In genomic region chr11:49124169-49124568, GRCm38 (mm10) we compare ENCODE assay signal across 29 mouse cellular contexts. TPM values are rescaled to one million over a fixed set of nuclear protein-coding genes. Genes with fewer than 3 reads are reported as not detected.
A peak's percentile ranks its signal among the peaks of the same experiment; 100 is the strongest.
DNase-seq lines count a peak whose midpoint lies in the region; ATAC-seq and TF ChIP-seq lines count a peak whose summit lies in the region.
"Had no signal": no experiment of that assay in that cellular context is flagged by ENCODE, and none has a peak within 500 bp of the region (broad histone marks: within the 10 kb centered on the region; RNA-seq: fewer than 3 reads in every experiment).

No protein-coding gene starts in this region.

- H3K9ac ChIP-seq in liver, embryonic 11.5 days (ENCODE audit: low read depth, low read length) = no peak overlapping the region
- H3K9ac ChIP-seq in liver, embryonic 13.5 days = no peak overlapping the region
- H3K9ac ChIP-seq in forebrain, embryonic 11.5 days (ENCODE audit: low read length) = no peak overlapping the region
- no peak overlapping the region for H3K9ac ChIP-seq in stomach, postnatal 0 days (ENCODE audit: low read length)
- no peak overlapping the region for H3K9ac ChIP-seq in forebrain, embryonic 16.5 days (replicated peaks; ENCODE audit: low read depth, low read length)
- H3K9ac ChIP-seq: forebrain, postnatal 0 days; heart, embryonic 13.5 days; limb, embryonic 13.5 days; lung, embryonic 14.5 days; midbrain, embryonic 12.5 days; neural tube, embryonic 15.5 days; stomach, embryonic 15.5 days had no signal

- WGBS in liver, embryonic 11.5 days = 81% methylated on average over 2 of the region's 2 CpGs
- WGBS in liver, embryonic 13.5 days (ENCODE audit: insufficient replicate concordance) = 71% methylated on average over 2 of the region's 2 CpGs
- WGBS in forebrain, embryonic 11.5 days = 85% methylated on average over 2 of the region's 2 CpGs
- 81% methylated on average over 2 of the region's 2 CpGs for WGBS in stomach, postnatal 0 days
- WGBS in forebrain, embryonic 16.5 days = 88% methylated on average over 2 of the region's 2 CpGs

- no peaks in the 10 kb centered on the region for H3K9me3 ChIP-seq in liver, embryonic 11.5 days (ENCODE audit: control insufficient read depth, low read length)
- no peaks in the 10 kb centered on the region for H3K9me3 ChIP-seq in liver, embryonic 13.5 days (replicated peaks)
- no peaks in the 10 kb centered on the region for H3K9me3 ChIP-seq in forebrain, embryonic 11.5 days (ENCODE audit: control insufficient read depth, low read length)
- H3K9me3 ChIP-seq in stomach, postnatal 0 days (ENCODE audit: control insufficient read depth, low read length) = no peaks in the 10 kb centered on the region
- no peaks in the 10 kb centered on the region for H3K9me3 ChIP-seq in forebrain, embryonic 16.5 days (ENCODE audit: control insufficient read depth, low read length)
- H3K9me3 ChIP-seq: heart, embryonic 13.5 days; limb, embryonic 13.5 days; midbrain, embryonic 12.5 days; neural tube, embryonic 15.5 days; stomach, embryonic 15.5 days had no signal

- ATAC-seq in liver, embryonic 11.5 days (replicated peaks; ENCODE audit: low FRiP score) = no peak
- ATAC-seq in liver, embryonic 13.5 days (ENCODE audit: low read depth) = peak; percentile 65
- ATAC-seq in forebrain, embryonic 11.5 days (replicated peaks; ENCODE audit: low FRiP score) = no peak
- no peak for ATAC-seq in stomach, postnatal 0 days (ENCODE audit: low FRiP score, low TSS enrichment)
- no peak for ATAC-seq in forebrain, embryonic 16.5 days
- ATAC-seq: forebrain, postnatal 0 days; hindbrain, postnatal 0 days; intestine, embryonic 16.5 days had no signal

- no peak for TF ChIP-seq EP300 in stomach, postnatal 0 days (optimal IDR thresholded peaks at IDR 0.05)

- no peaks in the 10 kb centered on the region for H3K27me3 ChIP-seq in liver, embryonic 11.5 days (replicated peaks; ENCODE audit: control insufficient read depth, insufficient read depth, low read length)
- no peaks in the 10 kb centered on the region for H3K27me3 ChIP-seq in liver, embryonic 13.5 days
- H3K27me3 ChIP-seq in forebrain, embryonic 11.5 days (ENCODE audit: control insufficient read depth, insufficient read depth, low read length) = no peaks in the 10 kb centered on the region
- no peaks in the 10 kb centered on the region for H3K27me3 ChIP-seq in stomach, postnatal 0 days (ENCODE audit: control insufficient read depth, insufficient read depth, low read length)
- no peaks in the 10 kb centered on the region for H3K27me3 ChIP-seq in forebrain, embryonic 16.5 days (replicated peaks; ENCODE audit: control insufficient read depth, insufficient read depth, low read length)
- H3K27me3 ChIP-seq: heart, embryonic 13.5 days; limb, embryonic 13.5 days; midbrain, embryonic 12.5 days; neural tube, embryonic 15.5 days; stomach, embryonic 15.5 days had no signal

- no peak overlapping the region for H3K4me2 ChIP-seq in liver, embryonic 11.5 days
- no peak overlapping the region for H3K4me2 ChIP-seq in liver, embryonic 13.5 days
- no peak overlapping the region for H3K4me2 ChIP-seq in forebrain, embryonic 11.5 days (ENCODE audit: low read depth, low read length, severe bottlenecking)
- H3K4me2 ChIP-seq in stomach, postnatal 0 days (replicated peaks; ENCODE audit: low read depth) = no peak overlapping the region
- no peak overlapping the region for H3K4me2 ChIP-seq in forebrain, embryonic 16.5 days (ENCODE audit: low read length)
- H3K4me2 ChIP-seq: heart, embryonic 13.5 days; limb, embryonic 13.5 days; lung, embryonic 14.5 days; midbrain, embryonic 12.5 days; neural tube, embryonic 15.5 days; stomach, embryonic 15.5 days had no signal

- TF ChIP-seq CTCF in stomach, postnatal 0 days (IDR thresholded peaks at IDR 0.05; ENCODE audit: low read depth) = no peak

- H3K4me3 ChIP-seq in liver, embryonic 11.5 days (ENCODE audit: low read depth, low read length) = no peak overlapping the region
- no peak overlapping the region for H3K4me3 ChIP-seq in liver, embryonic 13.5 days (replicated peaks)
- H3K4me3 ChIP-seq in forebrain, embryonic 11.5 days (ENCODE audit: low read depth, low read length) = no peak overlapping the region
- no peak overlapping the region for H3K4me3 ChIP-seq in stomach, postnatal 0 days (ENCODE audit: low read depth, low read length)
- H3K4me3 ChIP-seq in forebrain, embryonic 16.5 days (replicated peaks; ENCODE audit: low read length) = no peak overlapping the region
- H3K4me3 ChIP-seq: heart, adult 2 months; heart, embryonic 13.5 days; limb, embryonic 13.5 days; midbrain, embryonic 12.5 days; neural tube, embryonic 15.5 days; stomach, embryonic 15.5 days had no signal

- H3K4me1 ChIP-seq in liver, embryonic 11.5 days (replicated peaks; ENCODE audit: control insufficient read depth, insufficient read depth, low read length) = no peaks in the 10 kb centered on the region
- peaks cover 11% of the 10 kb centered on the region for H3K4me1 ChIP-seq in liver, embryonic 13.5 days (replicated peaks)
- no peaks in the 10 kb centered on the region for H3K4me1 ChIP-seq in forebrain, embryonic 11.5 days (replicated peaks; ENCODE audit: control insufficient read depth, insufficient read depth, low read length)
- no peaks in the 10 kb centered on the region for H3K4me1 ChIP-seq in stomach, postnatal 0 days (replicated peaks; ENCODE audit: control insufficient read depth, insufficient read depth)
- H3K4me1 ChIP-seq in forebrain, embryonic 16.5 days (replicated peaks; ENCODE audit: control insufficient read depth, insufficient read depth, low read length) = no peaks in the 10 kb centered on the region
- H3K4me1 ChIP-seq: heart, embryonic 13.5 days; limb, embryonic 13.5 days; midbrain, embryonic 12.5 days; neural tube, embryonic 15.5 days; stomach, embryonic 15.5 days had no signal

- H3K27ac ChIP-seq in liver, embryonic 11.5 days (ENCODE audit: low read depth, low read length) = no peak overlapping the region
- peak overlapping the region; percentile 31 for H3K27ac ChIP-seq in liver, embryonic 13.5 days
- H3K27ac ChIP-seq in forebrain, embryonic 11.5 days (ENCODE audit: low read depth, low read length) = no peak overlapping the region
- H3K27ac ChIP-seq in stomach, postnatal 0 days (replicated peaks) = no peak overlapping the region
- H3K27ac ChIP-seq in forebrain, embryonic 16.5 days (ENCODE audit: low read length) = no peak overlapping the region
- H3K27ac ChIP-seq: heart, adult 2 months; heart, embryonic 13.5 days; hindbrain, postnatal 0 days; limb, embryonic 13.5 days; midbrain, embryonic 12.5 days; neural tube, embryonic 15.5 days; stomach, embryonic 15.5 days had no signal

- no peaks in the 10 kb centered on the region for H3K36me3 ChIP-seq in liver, embryonic 11.5 days (ENCODE audit: control insufficient read depth, insufficient read depth, low read length)
- no peaks in the 10 kb centered on the region for H3K36me3 ChIP-seq in liver, embryonic 13.5 days
- no peaks in the 10 kb centered on the region for H3K36me3 ChIP-seq in forebrain, embryonic 11.5 days (ENCODE audit: control insufficient read depth, insufficient read depth, low read length)
- no peaks in the 10 kb centered on the region for H3K36me3 ChIP-seq in stomach, postnatal 0 days (ENCODE audit: control insufficient read depth, insufficient read depth, low read length)
- H3K36me3 ChIP-seq in forebrain, embryonic 16.5 days (ENCODE audit: control insufficient read depth, insufficient read depth) = no peaks in the 10 kb centered on the region
- H3K36me3 ChIP-seq: heart, embryonic 13.5 days; limb, embryonic 13.5 days; midbrain, embryonic 12.5 days; neural tube, embryonic 15.5 days; stomach, embryonic 15.5 days had no signal

- DNase-seq in liver (peak; percentile 51), adipocyte (ENCODE audit: low spot score) (no peak)
- DNase-seq in liver, embryonic 11.5 days (ENCODE audit: low spot score) = no peak
- peak; percentile 37 for DNase-seq in brain, adult 2 months (ENCODE audit: low read depth, low spot score)
- no peak for DNase-seq in liver, embryonic 13.5 days
- no peak for DNase-seq in forebrain, embryonic 11.5 days (ENCODE audit: low spot score)
- no peak for DNase-seq in stomach, postnatal 0 days (ENCODE audit: low spot score)
- DNase-seq: adrenal gland, adult 8-10 months; cerebellum, postnatal 14 days; forebrain, postnatal 0 days; gastrocnemius, postnatal 36 days; heart, adult 2 months; heart, postnatal 14 days; kidney, postnatal 36 days; lung, embryonic 14.5 days; right cerebral cortex, adult 18-20 months; right cerebral cortex, postnatal 4 days; thymus, adult 2 months had no signal

RNA-seq across cellular contexts. Expression of gene Olfr1396, which starts 9.5 kb away (rescaled TPM):
- not detected in 2 replicates for polyA plus RNA-seq in liver, embryonic 11.5 days (2014; fragmentation: Nextera tagmentation; extraction: Ambion mirVana)
- not detected in 2 replicates for polyA plus RNA-seq in liver, embryonic 13.5 days (2015; fragmentation: Nextera tagmentation; extraction: Ambion mirVana)
- polyA plus RNA-seq in forebrain, embryonic 11.5 days (2014; fragmentation: Nextera tagmentation; extraction: Ambion mirVana) = not detected in 2 replicates
- 0.11 TPM in 1 of 2 replicates, not detected in the other for polyA plus RNA-seq in stomach, postnatal 0 days (2015; fragmentation: Nextera tagmentation; extraction: Ambion mirVana)
- polyA plus RNA-seq in forebrain, embryonic 16.5 days (2015; fragmentation: Nextera tagmentation; extraction: Ambion mirVana) = not detected in 2 replicates
- polyA plus RNA-seq: heart, embryonic 13.5 days; hindbrain, embryonic 11.5 days; hindbrain, postnatal 0 days; intestine, embryonic 16.5 days; kidney, embryonic 14.5 days; lung, embryonic 14.5 days; midbrain, embryonic 12.5 days; neural tube, embryonic 15.5 days; stomach, embryonic 15.5 days had no signal

RNA-seq across cellular contexts. Expression of gene Olfr1395, which starts 17.9 kb away (rescaled TPM):
- not detected in 2 replicates for polyA plus RNA-seq in liver, embryonic 11.5 days (2014; fragmentation: Nextera tagmentation; extraction: Ambion mirVana)
- polyA plus RNA-seq in liver, embryonic 13.5 days (2015; fragmentation: Nextera tagmentation; extraction: Ambion mirVana) = not detected in 2 replicates
- polyA plus RNA-seq in forebrain, embryonic 11.5 days (2014; fragmentation: Nextera tagmentation; extraction: Ambion mirVana) = not detected in 2 replicates
- polyA plus RNA-seq in stomach, postnatal 0 days (2015; fragmentation: Nextera tagmentation; extraction: Ambion mirVana) = not detected in 2 replicates
- polyA plus RNA-seq in forebrain, embryonic 16.5 days (2015; fragmentation: Nextera tagmentation; extraction: Ambion mirVana) = not detected in 2 replicates
- polyA plus RNA-seq: forebrain, postnatal 0 days; heart, embryonic 13.5 days; hindbrain, embryonic 11.5 days; hindbrain, postnatal 0 days; intestine, embryonic 16.5 days; kidney, embryonic 14.5 days; limb, embryonic 13.5 days; lung, embryonic 14.5 days; midbrain, embryonic 12.5 days; neural tube, embryonic 15.5 days; stomach, embryonic 15.5 days; thymus, adult 2 months had no signal

RNA-seq across cellular contexts. Expression of gene Olfr1394, which starts 30.0 kb away (rescaled TPM):
- polyA plus RNA-seq in liver, embryonic 11.5 days (2014; fragmentation: Nextera tagmentation; extraction: Ambion mirVana) = not detected in 2 replicates
- not detected in 2 replicates for polyA plus RNA-seq in liver, embryonic 13.5 days (2015; fragmentation: Nextera tagmentation; extraction: Ambion mirVana)
- not detected in 2 replicates for polyA plus RNA-seq in forebrain, embryonic 11.5 days (2014; fragmentation: Nextera tagmentation; extraction: Ambion mirVana)
- not detected in 2 replicates for polyA plus RNA-seq in stomach, postnatal 0 days (2015; fragmentation: Nextera tagmentation; extraction: Ambion mirVana)
- not detected in 2 replicates for polyA plus RNA-seq in forebrain, embryonic 16.5 days (2015; fragmentation: Nextera tagmentation; extraction: Ambion mirVana)
- polyA plus RNA-seq: embryonic facial prominence, embryonic 14.5 days; forebrain, postnatal 0 days; heart, adult 2 months; heart, embryonic 13.5 days; hindbrain, embryonic 11.5 days; hindbrain, postnatal 0 days; intestine, embryonic 16.5 days; kidney, embryonic 14.5 days; limb, embryonic 13.5 days; lung, embryonic 14.5 days; midbrain, embryonic 12.5 days; neural tube, embryonic 15.5 days; stomach, embryonic 15.5 days; thymus, adult 2 months had no signal

RNA-seq across cellular contexts. Expression of gene Ifi47, which starts 47.8 kb away (rescaled TPM):
- 6.0 and 8.2 TPM in 2 replicates for polyA plus RNA-seq in liver, embryonic 11.5 days (2014; fragmentation: Nextera tagmentation; extraction: Ambion mirVana)
- polyA plus RNA-seq in liver, embryonic 13.5 days (2015; fragmentation: Nextera tagmentation; extraction: Ambion mirVana) = 7.3 and 7.4 TPM in 2 replicates
- 0.63 and 1.1 TPM in 2 replicates for polyA plus RNA-seq in forebrain, embryonic 11.5 days (2014; fragmentation: Nextera tagmentation; extraction: Ambion mirVana)
- 10.1 and 12.7 TPM in 2 replicates for polyA plus RNA-seq in stomach, postnatal 0 days (2015; fragmentation: Nextera tagmentation; extraction: Ambion mirVana)
- polyA plus RNA-seq in forebrain, embryonic 16.5 days (2015; fragmentation: Nextera tagmentation; extraction: Ambion mirVana) = 0.56 and 0.81 TPM in 2 replicates

Comparison
In these comparisons a context has a peak if more than half of its experiments do, and no peak if none do; other contexts are left out.
1. DNase-seq: peak in liver (single experiment) and brain, adult 2 months (single experiment); none in liver, embryonic 11.5 days (single experiment), liver, embryonic 13.5 days (single experiment), forebrain, embryonic 11.5 days (single experiment), stomach, postnatal 0 days (single experiment) and adipocyte (single experiment).